Mouse (Mus musculus): ENCODE measurements around the gene Mvb12a.
A peak's percentile ranks its signal among the peaks of the same experiment; 100 is the strongest.

The Mvb12a gene

DNA sequence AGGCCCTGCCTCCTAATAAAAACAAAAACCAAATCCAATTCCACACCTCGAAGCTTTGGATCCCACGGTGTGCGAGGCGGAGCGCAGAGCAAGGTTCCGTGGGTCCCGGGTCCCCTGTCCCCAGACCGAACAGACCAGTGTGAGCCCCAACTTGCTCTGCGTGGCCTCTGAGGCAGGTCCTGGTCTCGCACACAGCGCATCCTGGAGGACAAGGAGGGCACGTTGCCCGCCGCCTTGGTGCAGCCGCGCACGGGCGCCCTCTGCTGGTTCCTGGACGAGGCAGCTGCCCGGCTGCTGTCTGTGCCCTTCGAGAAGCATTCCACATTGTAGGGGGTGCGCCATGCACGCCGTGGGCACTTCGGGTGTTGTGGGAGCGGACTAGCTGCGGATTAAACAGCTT, 53.1 kb downstream of the Mvb12a start:
- DNase-seq = peak; percentile 85

DNA sequence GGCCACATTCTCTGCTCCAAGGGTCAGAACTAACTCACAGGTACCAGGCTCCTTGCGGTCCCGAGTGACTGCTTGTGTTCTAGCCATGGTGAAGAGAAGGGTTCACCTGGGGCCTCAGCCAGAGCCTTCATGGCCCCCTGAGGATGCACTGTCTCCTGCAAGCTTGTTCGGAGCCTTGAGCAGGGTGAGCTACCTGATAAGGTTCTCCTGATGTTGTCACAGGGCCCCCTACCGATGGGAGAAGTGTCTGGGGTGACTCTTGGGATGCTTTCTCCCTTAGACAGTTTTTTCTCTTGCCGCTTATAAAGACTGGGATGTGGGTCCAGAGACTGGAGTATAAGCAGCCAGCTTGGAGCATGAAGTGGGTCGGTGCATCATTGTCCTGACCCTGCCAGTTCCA, 53.7 kb downstream of the Mvb12a start:
- no peak for DNase-seq

DNA sequence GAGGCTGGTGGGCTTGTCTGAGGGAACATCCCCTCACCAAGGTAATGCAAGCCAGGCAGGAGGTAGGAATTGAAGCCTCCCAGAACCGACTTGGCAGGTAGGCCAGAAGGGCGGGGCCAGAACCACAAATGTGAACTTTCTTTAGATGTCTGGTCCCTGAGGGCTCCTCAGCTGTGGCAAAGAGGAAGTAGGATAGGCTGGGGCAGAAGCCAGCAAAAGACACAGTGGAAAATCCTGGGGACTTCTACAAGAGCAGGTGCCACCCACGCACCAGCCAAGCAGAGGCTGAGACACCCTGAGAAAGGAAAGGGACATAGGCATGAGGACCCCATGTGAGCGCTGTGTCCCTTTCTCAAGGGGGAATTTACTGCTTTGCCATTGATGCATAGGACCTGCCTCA, 54.1 kb downstream of the Mvb12a start:
- DNase-seq = no peak

DNA sequence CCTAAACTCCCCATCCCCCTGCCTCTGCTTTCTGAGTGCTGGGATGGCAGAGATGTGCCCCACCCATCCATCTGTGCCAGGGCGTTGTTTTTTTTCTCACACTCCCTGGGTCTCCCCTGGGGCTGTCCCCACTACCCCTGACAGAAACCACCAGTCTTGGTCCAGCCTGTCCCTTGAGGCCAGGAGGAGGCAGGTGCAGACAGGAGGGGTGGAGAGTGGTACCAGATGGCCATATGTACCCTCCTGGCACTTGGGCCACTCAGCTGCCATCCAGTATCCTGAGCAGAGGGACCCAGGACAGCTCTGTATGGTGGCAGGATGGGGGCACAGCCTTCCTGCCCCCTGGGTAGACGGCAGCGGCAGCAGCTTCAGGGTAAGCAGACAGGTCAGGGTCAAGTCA, 54.7 kb downstream of the Mvb12a start, which contains the start of gene Fam129c:
Fam129c (plus strand) TSS at position 198 of the 400 bp plus-strand sequence.
- DNase-seq = no peak

Data from layer of hippocampus, adult 9-11 months (tissue).